17 mouse cellular contexts compared by ENCODE assay signal in the genomic region with DNA sequence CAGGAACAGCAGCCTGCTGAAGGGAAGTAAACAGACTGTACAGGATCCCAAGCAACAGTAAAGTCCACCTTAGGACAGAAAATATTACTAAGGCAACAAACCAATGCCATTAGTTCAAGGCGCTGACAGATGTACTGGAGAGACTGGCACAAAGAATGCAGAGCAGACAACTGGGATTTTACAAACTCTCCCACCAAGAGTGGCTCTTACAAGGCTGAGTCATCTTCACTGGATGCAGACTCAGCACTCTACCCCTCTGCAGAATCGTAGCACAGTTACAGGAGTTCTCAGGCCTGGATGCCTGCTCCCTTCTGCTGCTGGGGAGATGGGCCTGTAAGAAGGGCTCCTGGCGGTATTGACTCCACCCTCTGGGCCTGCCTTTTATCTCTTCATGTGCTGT.
"Had no signal": no experiment of that assay in that cellular context is flagged by ENCODE, and none has a peak within 500 bp of the region (broad histone marks: within the 10 kb centered on the region; RNA-seq: fewer than 3 reads in every experiment).

No protein-coding gene starts in this region.

- DNase-seq: kidney, adult 2 months; kidney, postnatal 25 days; layer of hippocampus, adult 9-11 months; layer of hippocampus, postnatal 36 days; left cerebral cortex, postnatal 4 days; liver, embryonic 13.5 days; lung, adult 2 months; lung, postnatal 14 days; lung, postnatal 4 days; midbrain, embryonic 14.5 days; right cerebral cortex, adult 18-20 months; right cerebral cortex, postnatal 25 days; spleen, adult 18-20 months; thymus, postnatal 25 days had no signal

- H3K27me3 ChIP-seq: limb, embryonic 12.5 days; limb, embryonic 15.5 days; liver, embryonic 13.5 days; stomach, embryonic 15.5 days had no signal
